Mouse (Mus musculus): Measurements from ENCODE around the gene Prrx1.

The Prrx1 gene

GRCm38 (mm10) chr1:163273132-163273531 is 40.4 kb downstream of the Prrx1 start:
- in situ Hi-C loops (cut with MboI; ENCODE audit: low sequenced_read_pairs), result no loop called here

- in situ Hi-C loops (cut with MboI; ENCODE audit: low sequenced_read_pairs), result no loop called here
Observed at GRCm38 (mm10) chr1:163266853-163267538, 46.5 kb downstream of the Prrx1 start.

GRCm38 (mm10) chr1:163257298-163257697 is 56.2 kb downstream of the Prrx1 start:
- in situ Hi-C loops (cut with MboI; ENCODE audit: low sequenced_read_pairs), result no loop called here

DNA sequence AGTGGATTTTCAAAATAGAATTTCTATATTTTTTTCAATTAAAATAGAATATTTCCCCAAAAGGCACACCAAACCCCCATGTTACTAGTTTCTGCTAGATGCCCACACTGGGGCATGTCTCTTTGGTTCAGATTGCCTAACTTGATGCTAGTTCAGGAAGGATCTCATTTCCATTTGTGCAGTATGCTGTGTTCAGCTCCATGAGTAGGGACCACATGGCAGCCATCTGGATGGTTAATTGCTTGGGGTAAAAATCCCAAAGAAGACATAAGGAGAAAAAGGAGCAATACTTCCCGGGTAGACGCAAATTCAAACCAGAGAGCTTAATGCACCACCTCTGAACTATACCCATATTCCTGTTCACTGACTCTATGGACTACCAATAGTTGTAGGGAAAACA is 57.6 kb downstream of the Prrx1 start:
- in situ Hi-C loops (cut with MboI; ENCODE audit: low sequenced_read_pairs), result no loop called here

DNA sequence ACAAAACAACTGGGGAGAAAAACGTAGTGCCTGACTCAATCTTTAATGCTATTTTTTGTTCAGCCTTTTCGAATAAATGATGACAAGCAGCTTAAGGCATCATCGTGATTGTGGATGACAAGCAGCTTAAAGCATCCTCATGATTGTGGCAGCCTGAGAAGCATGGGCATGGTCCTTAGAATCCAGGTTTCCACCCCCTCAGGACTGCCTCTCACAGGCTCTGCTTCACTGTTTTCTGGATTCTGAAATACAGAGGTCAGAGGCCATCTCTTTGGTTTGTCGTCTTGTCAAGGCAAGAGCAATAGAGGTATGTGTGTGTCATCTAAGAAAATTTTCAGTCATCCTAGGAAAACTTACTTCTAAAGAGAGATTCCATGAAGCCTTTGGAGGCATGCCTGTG is 60.7 kb downstream of the Prrx1 start:
- in situ Hi-C loops (cut with MboI; ENCODE audit: low sequenced_read_pairs), result no loop called here

- in situ Hi-C loops (cut with MboI; ENCODE audit: low sequenced_read_pairs), result no loop called here
Observed at GRCm38 (mm10) chr1:163252331-163252730, 61.2 kb downstream of the Prrx1 start.

GRCm38 (mm10) chr1:163251766-163252165 is 61.7 kb downstream of the Prrx1 start:
- in situ Hi-C loops (cut with MboI; ENCODE audit: low sequenced_read_pairs), result no loop called here

GRCm38 (mm10) chr1:163238950-163239349 is 74.6 kb downstream of the Prrx1 start:
- in situ Hi-C loops (cut with MboI; ENCODE audit: low sequenced_read_pairs), result no loop called here

- in situ Hi-C loops (cut with MboI; ENCODE audit: low sequenced_read_pairs), result no loop called here
Observed at GRCm38 (mm10) chr1:163231230-163231629, 82.3 kb downstream of the Prrx1 start.

DNA sequence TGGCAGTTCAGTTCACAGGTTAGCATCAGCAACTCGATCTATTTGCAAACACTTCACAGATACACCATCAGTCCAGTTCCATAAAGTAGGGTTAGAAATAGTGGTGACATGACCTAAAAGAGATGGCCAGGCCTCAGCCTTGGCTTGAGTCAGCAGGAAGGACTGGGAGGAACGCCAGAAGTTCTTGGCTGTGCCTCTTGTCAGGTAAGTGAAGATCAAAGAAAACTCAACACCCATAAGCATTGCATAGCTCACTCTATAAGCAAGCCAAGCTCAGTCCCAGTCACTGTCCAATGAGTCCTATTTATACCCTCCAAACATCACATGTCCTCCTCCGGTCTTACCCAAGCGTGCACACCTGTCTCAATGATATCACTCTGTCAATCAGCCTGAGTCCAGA is 87.2 kb downstream of the Prrx1 start:
- in situ Hi-C loops (cut with MboI; ENCODE audit: low sequenced_read_pairs), result no loop called here

DNA sequence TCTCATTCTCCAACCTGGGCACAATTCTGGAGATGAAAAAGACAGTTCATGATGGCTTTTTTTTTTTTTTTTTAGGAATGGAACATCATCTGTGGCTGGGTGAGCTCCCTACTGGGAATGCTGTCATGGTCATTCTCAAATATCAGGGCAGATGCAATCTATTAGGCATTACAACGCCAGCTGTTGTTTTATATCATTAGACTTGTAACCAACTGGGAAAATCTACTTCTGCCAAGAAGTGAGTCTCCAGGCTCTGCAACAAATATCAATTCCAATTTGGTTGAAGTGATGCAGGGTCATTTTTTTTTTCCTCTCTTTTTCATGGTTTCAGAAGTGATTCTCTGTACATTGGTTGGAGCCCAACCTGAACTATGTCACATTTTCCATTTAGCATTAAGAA is 91.7 kb downstream of the Prrx1 start:
- in situ Hi-C loops (cut with MboI; ENCODE audit: low sequenced_read_pairs), result no loop called here

DNA sequence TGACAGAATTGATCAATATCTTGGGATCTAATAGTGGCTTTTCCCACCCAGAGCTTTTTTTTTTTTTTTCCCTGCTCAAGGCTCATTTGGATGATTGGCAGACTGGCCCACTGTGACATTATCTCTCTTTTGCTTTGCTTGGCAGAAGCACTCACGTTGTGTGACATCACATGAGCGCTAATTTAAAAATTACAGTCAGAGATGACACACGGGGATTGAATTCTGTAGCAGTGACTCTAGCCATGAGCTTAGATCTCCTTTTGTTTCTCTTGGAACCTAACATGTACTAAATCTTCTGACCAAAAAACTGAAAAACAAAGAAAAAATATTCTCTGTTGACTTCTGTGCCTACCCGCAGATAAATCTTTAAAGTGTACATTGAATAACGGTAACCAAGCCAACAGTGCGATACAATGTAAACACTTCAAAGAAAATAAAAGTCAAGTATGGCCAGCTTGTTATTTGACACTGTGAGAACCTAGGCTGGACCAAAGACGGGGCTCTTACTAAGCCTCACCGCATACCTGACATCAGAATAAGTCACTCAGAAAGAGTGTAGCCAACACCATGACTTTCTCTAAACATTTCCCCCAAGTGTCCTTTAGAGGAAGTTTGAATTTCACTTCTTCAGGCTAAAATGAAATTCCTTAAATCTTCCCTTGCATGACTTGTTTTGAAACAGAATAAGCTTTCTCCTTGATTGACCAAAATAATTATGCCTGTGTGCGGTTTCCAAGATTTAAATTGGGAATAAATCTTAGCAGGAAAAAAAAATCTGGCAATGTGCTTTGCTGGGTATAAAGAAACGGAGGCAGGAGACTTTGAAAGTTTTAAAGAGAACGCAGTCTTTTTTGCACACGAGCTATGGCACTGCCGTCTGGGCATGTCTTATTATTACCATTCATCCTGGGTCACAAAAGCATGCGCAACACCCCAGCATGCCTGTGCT is 104.3 kb downstream of the Prrx1 start:
- in situ Hi-C loops (cut with MboI; ENCODE audit: low sequenced_read_pairs), result no loop called here

- in situ Hi-C loops (cut with MboI; ENCODE audit: low sequenced_read_pairs), result no loop called here
Observed at GRCm38 (mm10) chr1:163198767-163199166, 114.7 kb downstream of the Prrx1 start.

DNA sequence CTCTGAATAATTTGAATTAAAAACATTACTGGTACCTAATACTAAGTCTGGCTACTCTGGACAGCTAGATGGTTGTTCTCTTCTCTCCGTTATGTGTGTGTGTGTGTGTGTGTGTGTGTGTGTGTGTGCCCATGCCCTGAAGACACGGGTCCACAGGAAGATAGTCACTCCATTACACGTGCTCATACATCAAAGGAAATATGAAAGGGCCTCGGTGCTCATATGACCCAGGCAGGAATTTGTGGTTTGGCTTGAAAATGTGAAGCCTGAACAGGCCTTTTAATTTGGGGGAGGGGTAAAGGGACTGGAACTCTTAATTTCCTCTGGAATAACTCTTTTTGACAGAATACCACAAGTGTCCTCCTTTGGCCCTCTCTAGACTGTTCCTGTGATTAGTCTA is 115.5 kb downstream of the Prrx1 start:
- in situ Hi-C loops (cut with MboI; ENCODE audit: low sequenced_read_pairs), result no loop called here
